Mouse (Mus musculus): ENCODE measurements at regions not wholly inside any gene's neighbourhood (a gene's known extent, or its start where the extent isn't known, plus 50 kb on each side); places are given as distances from the start of the nearest gene placed in this dataset.

- no peak for DNase-seq (ENCODE audit: low spot score in 2 of 2)
Measured at GRCm38 (mm10) chr1:71837764-71838163, 184.8 kb upstream of the Fn1 start.

GRCm38 (mm10) chr1:71837039-71837648 lies 184.1 kb upstream of the Fn1 start:
- DNase-seq (ENCODE audit: low spot score in 2 of 2) = no peak

- no peak for DNase-seq (ENCODE audit: low spot score in 2 of 2)
Measured at GRCm38 (mm10) chr1:71830379-71830778, 177.4 kb upstream of the Fn1 start.

- no peak for DNase-seq (ENCODE audit: low spot score in 2 of 2)
Measured at GRCm38 (mm10) chr1:71824410-71824809, 171.4 kb upstream of the Fn1 start.

- DNase-seq (ENCODE audit: low spot score in 2 of 2) = no peak
Measured at GRCm38 (mm10) chr1:71822123-71822522, 169.1 kb upstream of the Fn1 start.

- no peak for DNase-seq (ENCODE audit: low spot score in 2 of 2)
Measured at GRCm38 (mm10) chr1:71821099-71821498, 168.1 kb upstream of the Fn1 start.

GRCm38 (mm10) chr1:71816306-71816705 lies 163.3 kb upstream of the Fn1 start:
- no peak for DNase-seq (ENCODE audit: low spot score in 2 of 2)

- no peak for DNase-seq (ENCODE audit: low spot score in 2 of 2)
Measured at GRCm38 (mm10) chr1:71814141-71814540, 161.1 kb upstream of the Fn1 start.

- DNase-seq (ENCODE audit: low spot score in 2 of 2) = no peak
Measured at GRCm38 (mm10) chr1:71812171-71812695, 159.2 kb upstream of the Fn1 start.

GRCm38 (mm10) chr1:71811196-71811788 lies 158.3 kb upstream of the Fn1 start:
- no peak for DNase-seq (ENCODE audit: low spot score in 2 of 2)

- no peak for DNase-seq (ENCODE audit: low spot score in 2 of 2)
Measured at GRCm38 (mm10) chr1:71808005-71808404, 155.0 kb upstream of the Fn1 start.

- no peak for DNase-seq (ENCODE audit: low spot score in 2 of 2)
Measured at GRCm38 (mm10) chr1:71807586-71807985, 154.6 kb upstream of the Fn1 start.

GRCm38 (mm10) chr1:71801283-71802066 lies 148.5 kb upstream of the Fn1 start:
- DNase-seq (ENCODE audit: low spot score in 2 of 2) = no peak

GRCm38 (mm10) chr1:71800581-71800980 lies 147.6 kb upstream of the Fn1 start:
- no peak for DNase-seq (ENCODE audit: low spot score in 2 of 2)

GRCm38 (mm10) chr1:71798636-71799035 lies 145.6 kb upstream of the Fn1 start:
- DNase-seq (ENCODE audit: low spot score in 2 of 2) = no peak

GRCm38 (mm10) chr1:71788408-71788807 lies 135.4 kb upstream of the Fn1 start:
- DNase-seq (ENCODE audit: low spot score in 2 of 2) = no peak

- no peak for DNase-seq (ENCODE audit: low spot score in 2 of 2)
Measured at GRCm38 (mm10) chr1:71784880-71785279, 131.9 kb upstream of the Fn1 start.

GRCm38 (mm10) chr1:71778292-71778691 lies 125.3 kb upstream of the Fn1 start:
- no peak for DNase-seq (ENCODE audit: low spot score in 2 of 2)

GRCm38 (mm10) chr1:71775865-71776501 lies 123.0 kb upstream of the Fn1 start:
- DNase-seq (ENCODE audit: low spot score in 2 of 2) = no peak

GRCm38 (mm10) chr1:71772526-71772925 lies 119.5 kb upstream of the Fn1 start:
- no peak for DNase-seq (ENCODE audit: low spot score in 2 of 2)

GRCm38 (mm10) chr1:71771798-71772197 lies 118.8 kb upstream of the Fn1 start:
- DNase-seq (ENCODE audit: low spot score in 2 of 2) = peak in 1 of 2 experiments; percentile 21

- DNase-seq (ENCODE audit: low spot score in 2 of 2) = no peak
Measured at GRCm38 (mm10) chr1:71769595-71769994, 116.6 kb upstream of the Fn1 start.
